Mouse (Mus musculus) spleen, adult 2 months (tissue): ENCODE data around the gene Pik3ca.

Experiments used
- CTCF ChIP-seq: fragments of 200-500 bp; IDR thresholded peaks from 2 replicates; pipeline ENCODE4 v1.5.1; 2011; ENCODE audit warnings: mild to moderate bottlenecking, inconsistent platforms; ENCODE audit not compliant: insufficient read depth, insufficient read length, insufficient replicate concordance; ENCODE audit errors: extremely low read depth
- POLR2A ChIP-seq: fragments of 200-500 bp; IDR thresholded peaks from 2 replicates; pipeline ENCODE4 v1.6.1; 2011; ENCODE audit warnings: low read depth, low read length, inconsistent platforms

- TF ChIP-seq CTCF (no peak), POLR2A (no peak)
Observed at GRCm38 (mm10) chr3:32468411-32468810, 70.9 kb downstream of the Pik3ca start.
